Mouse (Mus musculus): Measurements from ENCODE around the gene Akt2. TPM values are rescaled to one million over a fixed set of nuclear protein-coding genes. Genes with fewer than 3 reads are reported as not detected.

Gene Akt2
- polyA plus RNA-seq, 1 experiment from 2014 or later: 59.6 TPM

DNA sequence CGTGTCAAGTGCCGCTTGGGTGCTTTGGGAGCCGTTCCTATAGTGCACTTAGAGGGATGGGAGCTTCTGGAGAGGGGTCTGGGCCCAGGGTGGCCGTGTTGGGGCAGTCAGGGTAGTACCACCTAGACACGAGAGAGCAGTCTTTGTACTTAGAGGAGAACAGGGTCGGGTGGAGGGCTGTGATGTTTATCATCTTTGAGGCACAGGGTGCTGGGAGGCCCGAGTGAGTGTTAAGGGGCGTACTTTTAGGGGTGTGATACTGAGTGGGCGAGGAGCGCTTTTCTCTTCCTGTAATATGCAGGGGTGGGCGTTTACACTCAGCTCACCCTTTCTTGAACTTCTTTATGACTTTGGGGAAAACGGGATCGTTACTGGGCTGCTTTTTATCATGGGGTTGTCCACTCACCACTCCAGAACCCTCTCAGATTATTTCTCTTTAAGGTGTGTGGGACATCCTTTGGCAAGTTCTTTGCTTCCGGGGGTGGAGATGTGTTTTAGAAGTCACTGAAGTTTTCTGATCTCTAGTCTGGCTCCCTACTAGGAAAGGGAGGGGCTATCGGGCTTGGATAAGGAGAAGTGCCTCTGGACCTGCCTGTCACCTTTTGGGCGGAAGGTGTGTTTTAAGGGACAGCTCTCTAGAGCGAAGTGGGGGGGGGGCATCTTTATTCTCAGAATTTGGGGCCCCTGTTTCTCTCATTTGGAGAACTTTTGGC, 1.0 kb downstream of the Akt2 start:
- 2% methylated on average over 17 of the region's 17 CpGs for WGBS
- H3K4me1 ChIP-seq (replicated peaks): peaks cover 32% of the 10 kb centered on the region
- H3K9ac ChIP-seq: peak overlapping the region; percentile 91
- H3K9me3 ChIP-seq: no peaks in the 10 kb centered on the region
- H3K36me3 ChIP-seq: peaks cover 3% of the 10 kb centered on the region; the same call in 1 of the 2 replicates
- H3K4me3 ChIP-seq: peak overlapping the region; percentile 71
- peak overlapping the region; percentile 68 for H3K4me2 ChIP-seq
- H3K27me3 ChIP-seq: no peaks in the 10 kb centered on the region
- peak overlapping the region; percentile 99 for H3K27ac ChIP-seq (replicated peaks)
- ATAC-seq (ENCODE audit: low read depth): no peak

GRCm38 (mm10) chr7:27592934-27593645, 1.7 kb downstream of the Akt2 start:
- Histone ChIP-seq H3K27me3 (no peaks in the 10 kb centered on the region), H3K4me1 (replicated peaks) (peaks cover 39% of the 10 kb centered on the region), H3K36me3 (peaks cover 3% of the 10 kb centered on the region; the same call in 1 of the 2 replicates), H3K4me3 (peak overlapping the region; percentile 71), H3K9me3 (no peaks in the 10 kb centered on the region), H3K9ac (peak overlapping the region; percentile 91), H3K27ac (replicated peaks) (peak overlapping the region; percentile 99), H3K4me2 (peak overlapping the region; percentile 68)
- WGBS: 57% methylated on average over 12 of the region's 12 CpGs
- no peak for ATAC-seq (ENCODE audit: low read depth)

- WGBS: 67% methylated on average over 10 of the region's 10 CpGs
- H3K27ac ChIP-seq (replicated peaks): peak overlapping the region; percentile 47
- H3K4me1 ChIP-seq (replicated peaks): peaks cover 64% of the 10 kb centered on the region
- no peak overlapping the region; the same call in 1 of the 2 replicates for H3K4me2 ChIP-seq
- no peak overlapping the region for H3K4me3 ChIP-seq
- no peaks in the 10 kb centered on the region for H3K9me3 ChIP-seq
- ATAC-seq (ENCODE audit: low read depth): no peak
- peaks cover 3% of the 10 kb centered on the region; the same call in 1 of the 2 replicates for H3K36me3 ChIP-seq
- no peaks in the 10 kb centered on the region for H3K27me3 ChIP-seq
- peak overlapping the region; percentile 35 for H3K9ac ChIP-seq
Measured at GRCm38 (mm10) chr7:27596586-27597503, 5.5 kb downstream of the Akt2 start.

- H3K4me2 ChIP-seq: no peak overlapping the region
- H3K9ac ChIP-seq: no peak overlapping the region
- peaks cover 3% of the 10 kb centered on the region; the same call in 1 of the 2 replicates for H3K36me3 ChIP-seq
- ATAC-seq (ENCODE audit: low read depth): no peak
- no peaks in the 10 kb centered on the region for H3K27me3 ChIP-seq
- 82% methylated on average over 7 of the region's 7 CpGs for WGBS
- H3K27ac ChIP-seq (replicated peaks): no peak overlapping the region
- H3K4me3 ChIP-seq: no peak overlapping the region
- H3K4me1 ChIP-seq (replicated peaks): peaks cover 67% of the 10 kb centered on the region
- H3K9me3 ChIP-seq: no peaks in the 10 kb centered on the region
Measured at GRCm38 (mm10) chr7:27598053-27598452, 6.7 kb downstream of the Akt2 start.

- Histone ChIP-seq H3K27ac (replicated peaks) (no peak overlapping the region), H3K4me2 (no peak overlapping the region), H3K4me3 (no peak overlapping the region), H3K9me3 (no peaks in the 10 kb centered on the region), H3K27me3 (no peaks in the 10 kb centered on the region), H3K9ac (no peak overlapping the region), H3K4me1 (replicated peaks) (peaks cover 82% of the 10 kb centered on the region), H3K36me3 (no peaks in the 10 kb centered on the region)
- ATAC-seq (ENCODE audit: low read depth): no peak
- WGBS: 54% methylated on average over 4 of the region's 4 CpGs
Measured at GRCm38 (mm10) chr7:27601628-27602027, 10.3 kb downstream of the Akt2 start.

GRCm38 (mm10) chr7:27602161-27602560, 10.8 kb downstream of the Akt2 start:
- 82% methylated on average over 2 of the region's 2 CpGs for WGBS
- Histone ChIP-seq H3K27ac (replicated peaks) (no peak overlapping the region), H3K4me3 (no peak overlapping the region), H3K9ac (no peak overlapping the region), H3K27me3 (no peaks in the 10 kb centered on the region), H3K9me3 (no peaks in the 10 kb centered on the region), H3K36me3 (no peaks in the 10 kb centered on the region), H3K4me1 (replicated peaks) (peaks cover 82% of the 10 kb centered on the region), H3K4me2 (no peak overlapping the region)
- no peak for ATAC-seq (ENCODE audit: low read depth)

DNA sequence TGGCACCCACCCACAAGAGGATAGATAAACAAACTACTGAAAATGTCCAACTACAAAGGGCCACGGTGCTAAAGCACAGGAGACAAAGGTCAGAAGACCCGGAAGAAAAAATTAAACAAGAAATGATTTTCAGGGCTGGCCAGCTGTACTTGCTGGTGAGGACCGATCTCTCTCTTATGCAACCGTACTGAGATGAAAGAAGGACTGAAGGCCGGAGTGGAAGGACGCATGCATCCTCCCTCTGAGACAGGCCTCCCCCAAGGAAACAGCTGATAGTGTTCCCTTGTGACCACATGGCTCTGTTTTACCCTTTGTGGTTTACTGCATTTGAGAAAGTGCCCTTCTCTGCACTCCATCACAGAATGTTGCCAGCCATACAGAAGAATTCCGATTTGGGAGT, 11.5 kb downstream of the Akt2 start:
- H3K36me3 ChIP-seq: no peaks in the 10 kb centered on the region
- 93% methylated on average over 7 of the region's 7 CpGs for WGBS
- no peak overlapping the region for H3K27ac ChIP-seq (replicated peaks)
- no peaks in the 10 kb centered on the region for H3K27me3 ChIP-seq
- H3K4me2 ChIP-seq: no peak overlapping the region
- no peaks in the 10 kb centered on the region for H3K9me3 ChIP-seq
- no peak overlapping the region for H3K4me3 ChIP-seq
- H3K9ac ChIP-seq: no peak overlapping the region
- H3K4me1 ChIP-seq (replicated peaks): peaks cover 82% of the 10 kb centered on the region
- ATAC-seq (ENCODE audit: low read depth): no peak

DNA sequence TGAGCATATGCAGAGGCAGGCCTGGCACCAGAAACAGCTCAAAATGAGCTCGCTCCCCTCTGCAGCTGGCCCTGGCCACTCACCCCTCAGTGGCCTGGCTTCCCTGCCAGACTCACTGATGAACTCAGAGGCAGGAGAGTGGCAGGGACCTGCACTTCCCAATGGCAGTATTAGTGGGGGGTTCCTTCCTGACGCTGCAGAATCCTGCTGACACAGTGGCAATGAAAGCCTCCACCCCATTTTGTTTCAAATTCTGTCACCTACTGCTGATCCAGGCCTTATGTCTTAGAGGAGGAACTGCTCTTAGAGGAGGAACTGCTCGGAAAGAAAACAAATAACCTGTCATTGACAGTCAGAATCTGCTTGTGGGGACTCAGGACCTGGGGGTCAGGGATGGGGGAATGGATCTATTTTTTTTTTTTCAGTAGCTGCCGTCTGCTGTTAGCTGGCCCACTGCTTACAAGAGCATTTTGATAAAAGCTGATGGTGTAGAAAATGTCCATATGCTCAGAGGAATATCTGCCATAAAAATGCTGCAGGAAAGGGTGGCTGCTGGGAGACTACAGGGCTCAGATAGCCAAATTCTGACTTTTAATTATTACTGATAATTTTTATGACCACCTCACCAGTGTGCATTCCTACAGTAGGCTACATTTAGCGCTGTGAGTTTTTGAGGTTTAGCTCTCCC, 13.5 kb downstream of the Akt2 start:
- Histone ChIP-seq H3K9ac (peak overlapping the region; percentile 54), H3K4me2 (no peak overlapping the region), H3K9me3 (no peaks in the 10 kb centered on the region), H3K36me3 (peaks cover 12% of the 10 kb centered on the region), H3K4me1 (replicated peaks) (peaks cover 79% of the 10 kb centered on the region), H3K4me3 (no peak overlapping the region), H3K27ac (replicated peaks) (peak overlapping the region; percentile 76), H3K27me3 (no peaks in the 10 kb centered on the region)
- WGBS: 51% methylated on average over 5 of the region's 5 CpGs
- ATAC-seq (ENCODE audit: low read depth): no peak

DNA sequence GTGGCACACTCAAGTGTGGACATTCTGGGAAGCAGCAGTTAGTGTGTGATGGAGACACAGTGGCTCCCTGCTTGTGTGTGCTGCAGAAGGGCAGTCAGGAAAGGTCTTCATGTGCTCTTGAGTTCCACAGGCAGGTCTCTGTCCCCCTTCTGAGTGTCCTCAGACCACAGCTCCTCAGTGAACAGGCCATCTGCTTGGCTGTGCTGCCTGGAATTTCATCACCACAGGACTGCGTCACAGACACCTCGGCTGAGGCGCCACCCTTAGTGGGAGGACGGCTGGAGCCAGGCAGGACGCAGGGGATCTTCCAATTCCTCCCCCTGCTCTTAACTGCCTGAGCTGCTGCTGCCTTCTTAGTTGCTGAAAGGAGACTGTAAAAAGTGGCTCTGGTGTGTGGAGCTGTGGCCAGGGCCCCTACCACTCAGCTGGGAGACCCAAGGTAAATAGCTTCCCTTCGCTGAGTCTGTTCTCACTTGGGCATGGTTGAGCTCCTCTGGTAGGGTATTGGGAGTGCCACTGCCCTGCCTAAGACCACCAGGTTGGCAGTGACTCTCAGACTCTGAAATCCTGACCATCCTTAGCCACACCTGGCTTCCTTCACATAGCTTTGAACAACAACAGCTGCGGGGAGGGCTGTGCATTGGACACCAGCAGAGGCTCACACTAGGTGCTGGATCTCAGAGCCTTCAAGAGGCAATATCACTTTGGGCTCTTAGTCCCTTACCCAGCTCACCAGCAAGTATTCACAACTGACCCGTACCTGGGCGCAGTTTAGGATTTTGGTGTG, 14.3 kb downstream of the Akt2 start:
- WGBS: 72% methylated on average over 9 of the region's 9 CpGs
- peak overlapping the region; percentile 76 for H3K27ac ChIP-seq (replicated peaks)
- H3K4me1 ChIP-seq (replicated peaks): peaks cover 70% of the 10 kb centered on the region
- no peak overlapping the region for H3K4me3 ChIP-seq
- no peaks in the 10 kb centered on the region for H3K9me3 ChIP-seq
- peaks cover 21% of the 10 kb centered on the region for H3K36me3 ChIP-seq
- H3K4me2 ChIP-seq: no peak overlapping the region
- no peak for ATAC-seq (ENCODE audit: low read depth)
- H3K27me3 ChIP-seq: no peaks in the 10 kb centered on the region
- peak overlapping the region; percentile 54 for H3K9ac ChIP-seq

DNA sequence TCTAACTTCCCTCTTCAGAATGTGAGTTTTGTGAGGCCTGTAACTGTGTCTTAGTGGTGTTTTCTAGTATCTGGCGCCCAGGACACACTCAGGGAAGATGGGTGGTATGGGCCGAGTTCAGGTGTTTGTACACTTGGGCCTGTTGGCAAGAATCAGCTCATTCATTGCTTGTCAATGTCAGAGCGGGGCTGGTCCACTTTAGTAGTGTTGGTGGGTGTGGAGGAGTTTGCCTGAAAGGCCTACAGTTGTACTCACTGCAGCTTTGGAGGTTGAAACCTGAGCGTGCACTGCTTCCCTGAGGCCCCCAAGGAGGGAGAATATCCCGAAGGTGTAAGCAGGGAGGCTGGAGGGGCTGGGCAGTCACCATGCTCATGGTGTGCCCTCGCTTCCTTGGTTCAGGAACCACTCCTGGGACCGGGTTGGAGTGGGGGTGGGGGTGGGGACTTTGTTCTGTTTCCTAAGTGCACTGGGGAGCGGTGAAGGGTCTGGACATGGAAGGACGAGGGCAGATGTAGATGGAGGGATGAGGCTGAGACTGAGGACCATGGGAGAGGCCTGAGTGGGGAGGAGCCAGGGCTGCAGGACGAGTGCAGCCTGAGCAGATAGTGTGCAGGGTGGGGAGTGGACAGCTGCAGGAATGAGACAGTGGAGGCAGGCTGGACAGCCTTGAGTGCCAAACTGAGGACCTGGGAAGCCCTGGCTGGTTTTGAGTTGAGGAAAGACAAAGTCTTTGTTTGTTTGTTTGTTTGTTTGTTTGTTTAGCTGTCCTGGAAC, 15.3 kb downstream of the Akt2 start:
- Histone ChIP-seq H3K4me3 (no peak overlapping the region), H3K9ac (no peak overlapping the region), H3K27ac (replicated peaks) (peak overlapping the region; percentile 39), H3K9me3 (no peaks in the 10 kb centered on the region), H3K4me2 (no peak overlapping the region), H3K36me3 (peaks cover 23% of the 10 kb centered on the region), H3K27me3 (no peaks in the 10 kb centered on the region), H3K4me1 (replicated peaks) (peaks cover 61% of the 10 kb centered on the region)
- ATAC-seq (ENCODE audit: low read depth): no peak
- 58% methylated on average over 10 of the region's 10 CpGs for WGBS
